Mouse (Mus musculus) CH12.LX (cell line): ENCODE data around the gene Prom2.

Source experiments
- CHD2 ChIP-seq: IDR thresholded peaks from 2 replicates; pipeline ENCODE4 v1.6.1; 2011; ENCODE audit warnings: low read length, improper control_type of control experiment
- CTCF ChIP-seq, 2 experiments: IDR thresholded peaks in 1 of 2; conservative IDR thresholded peaks in 1 of 2; 2 replicates each; pipeline ENCODE4 v1.5.1; 2011 to 2012; ENCODE audit warnings: low read depth in 2 of 2, low read length in 2 of 2, improper control_type of control experiment in 1 of 2, inconsistent platforms in 1 of 2, mild to moderate bottlenecking in 1 of 2, moderate library complexity in 1 of 2
- E2F4 ChIP-seq: IDR thresholded peaks from 2 replicates; pipeline ENCODE4 v1.6.1; 2011; ENCODE audit warnings: low read depth, low read length, improper control_type of control experiment; ENCODE audit not compliant: insufficient replicate concordance
- EP300 ChIP-seq: IDR thresholded peaks from 2 replicates; pipeline ENCODE4 v1.6.1; 2011; ENCODE audit warnings: low read length, improper control_type of control experiment
- HCFC1 ChIP-seq: IDR thresholded peaks from 2 replicates; pipeline ENCODE4 v1.6.1; 2012; ENCODE audit warnings: low read depth, mild to moderate bottlenecking, inconsistent platforms, low read length, improper control_type of control experiment
- JUN ChIP-seq: IDR thresholded peaks from 2 replicates; pipeline ENCODE4 v1.6.1; 2011; ENCODE audit warnings: low read depth, mild to moderate bottlenecking, low read length, improper control_type of control experiment, moderate library complexity; ENCODE audit not compliant: insufficient read depth
- MAX ChIP-seq: IDR thresholded peaks from 2 replicates; pipeline ENCODE4 v1.6.1; 2011; ENCODE audit warnings: low read length, improper control_type of control experiment
- MAZ ChIP-seq: IDR thresholded peaks from 2 replicates; pipeline ENCODE4 v1.6.1; 2012; ENCODE audit warnings: low read depth, mild to moderate bottlenecking, inconsistent platforms, low read length, improper control_type of control experiment, moderate library complexity
- MEF2A ChIP-seq: IDR thresholded peaks from 2 replicates; pipeline ENCODE4 v1.6.1; 2014; ENCODE audit warnings: low read depth, mild to moderate bottlenecking, inconsistent platforms, low read length, improper control_type of control experiment, borderline replicate concordance
- POLR2A ChIP-seq: IDR thresholded peaks from 2 replicates; pipeline ENCODE4 v1.6.1; 2011; ENCODE audit warnings: low read depth, mild to moderate bottlenecking, improper control_type of control experiment, low read length
- ZC3H11A ChIP-seq: IDR thresholded peaks from 2 replicates; pipeline ENCODE4 v1.6.1; 2012; ENCODE audit warnings: low read depth, mild to moderate bottlenecking, inconsistent platforms, low read length, improper control_type of control experiment
- ZMIZ1 ChIP-seq: IDR thresholded peaks from 2 replicates; pipeline ENCODE4 v1.6.1; 2012; ENCODE audit warnings: low read depth, mild to moderate bottlenecking, inconsistent platforms, low read length, improper control_type of control experiment

GRCm38 (mm10) chr2:127498750-127499149, 42.5 kb downstream of the Prom2 start:
- TF ChIP-seq CTCF (conservative IDR thresholded peaks at IDR 0.05 in 1 of 2, IDR thresholded peaks at IDR 0.05 in 1 of 2; ENCODE audit: low read depth in 2 of 2, low read length in 2 of 2) (no peak), MAX (no peak), ZMIZ1 (no peak), MEF2A (no peak), POLR2A (no peak), JUN (no peak), CHD2 (no peak), MAZ (no peak), E2F4 (no peak), ZC3H11A (no peak), HCFC1 (no peak), EP300 (no peak)
